Mouse (Mus musculus) midbrain, embryonic 10.5 days (tissue): Measurements from ENCODE around the gene Lhfpl3. TPM values are rescaled to one million over a fixed set of nuclear protein-coding genes. Genes with fewer than 3 reads are reported as not detected.
"Not testable (repeated sequence)": the region's sequence is repeated elsewhere in the genome, so short reads cannot be mapped to it uniquely, and the experiment has no call there.

ENCODE experiments used
- DNase-seq: peaks from one replicate; pipeline ENCODE4 v3.0.0-alpha.2; 2017; ENCODE audit warnings: low spot score
- H3K27ac ChIP-seq: fragments of 300-500 bp; sonication (generic); replicated peaks from 2 replicates; pipeline ENCODE4 v1.5.1; 2016; ENCODE audit warnings: mild to moderate bottlenecking
- H3K27me3 ChIP-seq: fragments of 300-500 bp; sonication (generic); 2 replicates; pipeline ENCODE4 v1.6.1; 2016; ENCODE audit warnings: low read depth, mild to moderate bottlenecking; ENCODE audit not compliant: poor library complexity, severe bottlenecking
- H3K36me3 ChIP-seq: fragments of 300-500 bp; sonication (generic); 2 replicates; pipeline ENCODE4 v1.6.1; 2016; ENCODE audit warnings: mild to moderate bottlenecking, moderate library complexity
- H3K4me1 ChIP-seq: fragments of 300-500 bp; sonication (generic); 2 replicates; pipeline ENCODE4 v1.6.1; 2016
- H3K4me3 ChIP-seq: fragments of 300-500 bp; sonication (generic); 2 replicates; pipeline ENCODE4 v1.5.1; 2016; ENCODE audit warnings: mild to moderate bottlenecking, moderate library complexity
- H3K9me3 ChIP-seq: fragments of 300-500 bp; sonication (generic); replicated peaks from 2 replicates; pipeline ENCODE4 v1.6.1; 2016; ENCODE audit warnings: mild to moderate bottlenecking
- WGBS: fragments of 180-500 bp; shearing (Covaris S2); methylation state at CpG from one replicate; pipeline ENCODE4 v1.1.7; 2016; 5-methylcytosine and 5-hydroxymethylcytosine counted together
- polyA plus RNA-seq: library from polyadenylated mRNA; unstranded; fragments of >200 nt; fragmentation: Nextera tagmentation; extraction: Ambion mirVana; gene quantifications from 2 replicates; pipeline ENCODE4 v1.2.1, GENCODE M21; 2016

Gene Lhfpl3
- 0.30 and 0.37 TPM in 2 replicates for polyA plus RNA-seq

DNA sequence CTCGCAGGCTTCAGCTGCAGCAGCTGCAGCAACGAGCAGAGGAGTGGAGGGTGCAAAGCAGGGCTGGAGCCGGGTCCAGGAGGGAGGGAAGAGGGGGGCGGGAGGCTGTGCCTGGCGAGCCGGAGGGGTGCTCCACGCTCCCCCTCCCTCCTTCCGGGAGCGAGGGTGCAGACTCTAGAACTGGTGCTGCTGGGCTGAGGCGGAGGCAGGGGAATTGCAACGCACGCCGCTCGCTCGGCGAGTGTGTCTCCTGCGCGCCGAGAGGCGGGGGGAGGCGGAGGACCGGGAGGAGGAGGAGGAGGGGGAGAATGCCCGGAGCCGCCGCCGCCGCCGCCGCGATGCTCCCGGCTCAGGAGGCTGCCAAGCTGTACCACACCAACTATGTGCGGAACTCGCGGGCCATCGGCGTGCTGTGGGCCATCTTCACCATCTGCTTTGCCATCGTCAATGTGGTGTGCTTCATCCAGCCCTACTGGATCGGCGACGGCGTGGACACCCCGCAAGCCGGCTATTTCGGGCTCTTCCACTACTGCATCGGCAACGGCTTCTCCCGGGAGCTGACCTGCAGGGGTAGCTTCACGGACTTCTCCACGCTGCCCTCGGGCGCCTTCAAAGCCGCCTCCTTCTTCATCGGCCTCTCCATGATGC is at the start of gene Lhfpl3:
Gene Lhfpl3, plus strand, starts transcription at position 175 of the 648 bp plus-strand sequence.
- peak within 1 kb of the TSS; percentile 76 for H3K4me3 ChIP-seq
- H3K36me3 ChIP-seq: no peaks in the 10 kb centered on the region
- H3K27ac ChIP-seq: peak within 1 kb of the TSS; percentile 79
- H3K4me1 ChIP-seq: peaks cover 17% of the 10 kb centered on the region
- peaks cover 48% of the 10 kb centered on the region for H3K27me3 ChIP-seq
- DNase-seq: peak; percentile 75
- under 1% methylated on average over 37 of the region's 53 CpGs for WGBS
- H3K9me3 ChIP-seq: no peaks in the 10 kb centered on the region

DNA sequence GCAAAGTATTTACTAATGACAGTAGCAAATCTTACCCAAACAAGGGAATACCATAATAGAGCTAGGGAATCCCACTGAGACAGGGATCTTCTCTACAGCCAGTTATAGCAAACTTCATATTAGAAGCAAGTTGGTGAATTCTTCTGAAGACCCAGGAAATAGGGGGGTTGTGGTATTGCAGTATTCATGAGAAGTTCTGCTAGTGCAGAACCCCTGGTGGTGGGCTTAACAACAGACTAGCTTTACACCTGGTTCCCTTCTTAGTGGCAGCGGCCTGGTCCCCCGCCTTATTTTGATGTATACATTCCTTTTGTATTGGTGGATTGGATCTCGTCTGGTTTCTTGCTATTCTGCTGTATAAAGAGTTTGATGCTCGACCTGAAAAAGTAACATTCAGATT is 39.6 kb upstream of the Lhfpl3 start:
- peaks cover 10% of the 10 kb centered on the region for H3K9me3 ChIP-seq
- not testable (repeated sequence) for DNase-seq, H3K27me3 ChIP-seq, H3K27ac ChIP-seq, H3K36me3 ChIP-seq, H3K4me3 ChIP-seq, H3K4me1 ChIP-seq
- WGBS: 83% methylated on average over 4 of the region's 4 CpGs

DNA sequence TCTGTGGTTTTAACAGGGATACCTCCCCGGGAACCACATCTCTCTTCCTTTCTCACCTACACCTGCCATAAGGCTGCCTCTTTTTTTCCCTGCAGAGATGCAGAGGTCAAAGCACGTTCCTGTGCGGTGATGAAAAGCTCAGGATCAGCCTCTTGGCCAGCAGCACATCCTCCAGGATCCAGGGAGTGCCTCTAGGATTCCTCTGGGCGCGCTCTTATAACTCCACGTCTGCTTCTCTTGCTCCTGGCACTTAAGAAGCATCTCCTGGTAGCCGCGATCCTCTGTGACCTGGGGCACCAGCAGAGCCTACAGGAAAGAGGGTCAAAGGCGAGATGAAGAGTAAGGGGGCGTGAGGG is 352 bp upstream of the Lhfpl3 start:
- H3K27ac ChIP-seq: peak overlapping the region; percentile 79
- H3K4me1 ChIP-seq: peaks cover 17% of the 10 kb centered on the region
- H3K4me3 ChIP-seq: peak overlapping the region; percentile 76
- DNase-seq: no peak
- H3K27me3 ChIP-seq: peaks cover 48% of the 10 kb centered on the region
- no peaks in the 10 kb centered on the region for H3K36me3 ChIP-seq
- no peaks in the 10 kb centered on the region for H3K9me3 ChIP-seq
- WGBS: 2% methylated on average over 10 of the region's 10 CpGs

DNA sequence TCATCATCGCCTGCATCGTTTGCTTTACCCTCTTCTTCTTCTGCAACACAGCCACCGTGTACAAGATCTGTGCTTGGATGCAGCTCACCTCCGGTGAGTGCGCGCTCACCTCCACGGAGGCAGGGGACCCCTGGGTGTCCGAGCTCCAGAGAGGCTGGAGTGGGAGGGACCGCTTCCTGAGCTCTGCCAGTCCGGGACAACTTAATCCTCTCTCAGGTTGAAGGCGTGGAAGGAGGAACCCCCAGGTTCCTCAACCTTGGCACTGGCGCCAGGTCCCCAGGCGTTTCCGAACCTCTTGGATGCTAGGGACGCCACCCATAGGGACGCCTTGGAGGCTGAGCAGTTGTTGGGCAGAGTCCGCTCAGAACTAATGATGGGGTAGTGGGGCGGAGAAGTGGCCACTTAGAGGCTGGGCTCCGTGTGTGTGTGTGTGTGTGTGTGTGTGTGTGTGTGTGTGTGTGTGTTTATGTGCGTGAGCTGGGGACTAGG is 718 bp downstream of the Lhfpl3 start:
- Histone ChIP-seq H3K4me3 (peak overlapping the region; percentile 76), H3K27ac (peak overlapping the region; percentile 79), H3K27me3 (peaks cover 48% of the 10 kb centered on the region), H3K4me1 (peaks cover 17% of the 10 kb centered on the region), H3K9me3 (no peaks in the 10 kb centered on the region), H3K36me3 (no peaks in the 10 kb centered on the region)
- WGBS: under 1% methylated on average over 20 of the region's 20 CpGs
- DNase-seq: peak; percentile 40

DNA sequence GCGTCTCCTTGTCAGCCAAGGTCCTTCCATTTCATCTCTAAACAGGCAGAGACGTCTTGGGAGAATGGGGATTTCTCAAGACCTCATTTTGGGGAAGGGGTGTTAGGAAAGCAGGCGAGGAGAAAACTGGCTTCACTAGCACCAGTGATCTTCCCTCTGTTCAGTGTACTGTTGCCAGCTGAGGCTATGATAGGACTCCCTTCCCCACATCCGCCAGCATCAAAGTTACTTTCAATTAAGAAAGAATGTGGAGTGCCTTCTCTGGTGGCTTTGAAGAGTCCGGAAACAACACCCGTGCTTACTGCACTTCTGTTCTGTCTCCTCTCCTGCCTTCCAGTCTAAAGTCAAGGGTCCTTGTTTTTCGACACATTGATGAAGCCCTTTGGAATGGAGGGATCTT is 1.4 kb downstream of the Lhfpl3 start:
- no peak overlapping the region for H3K27ac ChIP-seq
- 7% methylated on average over 7 of the region's 7 CpGs for WGBS
- H3K9me3 ChIP-seq: no peaks in the 10 kb centered on the region
- peaks cover 17% of the 10 kb centered on the region for H3K4me1 ChIP-seq
- H3K36me3 ChIP-seq: no peaks in the 10 kb centered on the region
- H3K27me3 ChIP-seq: peaks cover 48% of the 10 kb centered on the region
- DNase-seq: no peak
- peak overlapping the region; percentile 76 for H3K4me3 ChIP-seq

DNA sequence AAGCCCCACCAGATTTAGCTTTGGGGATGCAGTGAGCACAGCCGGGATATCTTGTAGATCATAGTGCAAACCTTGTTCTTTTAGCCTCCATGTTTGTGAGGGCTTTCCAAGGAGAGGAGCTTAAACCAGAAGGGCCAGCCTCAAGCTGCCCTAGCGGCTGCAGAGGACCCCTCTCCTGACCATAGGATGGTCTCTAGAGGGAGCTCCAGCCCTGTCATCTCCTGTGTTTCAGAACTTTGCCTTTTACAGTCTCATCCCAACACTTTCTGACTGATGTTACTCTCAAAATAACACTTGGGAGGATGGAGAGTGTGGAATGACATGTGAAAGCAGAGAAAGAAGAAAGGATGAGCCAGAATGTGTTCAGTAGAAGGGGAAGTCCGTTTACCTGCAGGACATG is 11.4 kb downstream of the Lhfpl3 start:
- Histone ChIP-seq H3K9me3 (no peaks in the 10 kb centered on the region), H3K4me3 (no peak overlapping the region), H3K27me3 (no peaks in the 10 kb centered on the region), H3K4me1 (no peaks in the 10 kb centered on the region), H3K27ac (no peak overlapping the region), H3K36me3 (no peaks in the 10 kb centered on the region)
- no peak for DNase-seq
- WGBS: 45% methylated on average over 3 of the region's 3 CpGs

DNA sequence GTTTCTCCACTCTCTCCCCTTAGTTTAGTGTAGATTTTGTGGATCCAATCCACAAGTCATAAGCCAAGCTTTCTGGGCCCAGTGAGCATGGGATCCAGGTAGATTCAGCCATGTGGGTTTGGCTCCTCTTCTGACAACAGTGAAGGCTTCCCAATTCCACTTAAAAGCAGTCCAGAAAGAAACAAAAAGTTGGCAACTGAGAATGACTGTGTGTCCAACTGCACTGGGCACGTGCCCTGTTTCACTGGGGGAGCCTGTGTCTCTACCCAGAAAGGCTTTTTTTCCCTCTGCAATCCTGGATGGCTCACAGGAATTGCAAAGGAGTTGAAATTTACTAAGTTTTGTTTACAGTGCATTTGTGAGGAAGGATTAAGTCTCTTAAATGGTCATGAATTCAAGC is 24.9 kb downstream of the Lhfpl3 start:
- no peak for DNase-seq
- H3K36me3 ChIP-seq: no peaks in the 10 kb centered on the region
- no peaks in the 10 kb centered on the region for H3K4me1 ChIP-seq
- H3K27ac ChIP-seq: no peak overlapping the region
- no peaks in the 10 kb centered on the region for H3K9me3 ChIP-seq
- H3K27me3 ChIP-seq: no peaks in the 10 kb centered on the region
- H3K4me3 ChIP-seq: no peak overlapping the region
- WGBS: 58% methylated on average over 1 of the region's 1 CpGs

DNA sequence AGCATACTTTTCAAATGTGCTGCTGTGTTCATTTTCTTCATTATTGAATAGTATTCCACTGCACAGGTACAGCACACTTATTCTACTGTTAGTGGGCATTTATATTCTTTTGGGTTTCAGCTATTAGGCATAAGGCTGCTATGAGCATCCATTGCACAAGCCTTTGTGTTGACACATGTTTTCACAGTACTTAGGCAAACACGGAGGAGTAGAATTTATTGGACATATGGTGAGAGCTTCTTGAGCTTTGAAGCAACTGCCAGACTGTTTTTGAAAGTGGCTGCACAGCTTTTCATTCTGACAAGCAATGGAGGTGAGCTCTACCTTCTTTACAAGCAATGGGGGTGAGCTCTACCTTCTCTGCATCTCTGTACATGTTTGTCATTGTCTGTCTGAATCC is 49.5 kb downstream of the Lhfpl3 start:
- DNase-seq: no peak
- Histone ChIP-seq H3K9me3 (no peaks in the 10 kb centered on the region), H3K27ac (no peak overlapping the region), H3K36me3 (no peaks in the 10 kb centered on the region), H3K4me1 (no peaks in the 10 kb centered on the region), H3K4me3 (no peak overlapping the region), H3K27me3 (no peaks in the 10 kb centered on the region)
- 75% methylated on average over 1 of the region's 1 CpGs for WGBS

DNA sequence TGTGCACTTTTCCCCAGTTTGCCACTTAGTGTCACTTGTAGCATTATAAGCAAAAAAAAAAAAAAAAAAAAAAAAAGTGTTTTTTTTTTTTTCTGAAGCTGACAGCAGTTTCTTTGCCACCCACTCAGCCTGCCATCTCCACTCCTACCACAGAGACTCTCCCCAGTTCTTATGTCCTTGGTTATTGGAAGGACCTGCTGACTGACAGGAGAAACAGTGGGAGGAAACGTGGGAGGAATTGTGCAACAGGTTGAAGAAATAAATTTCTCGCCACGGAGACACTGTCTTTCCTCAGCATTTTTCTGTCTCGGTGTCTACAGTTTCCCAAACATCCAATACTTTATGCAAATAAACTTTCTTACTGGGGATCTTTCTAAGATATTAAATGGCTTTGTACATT is 67.6 kb downstream of the Lhfpl3 start:
- DNase-seq: no peak
- Histone ChIP-seq H3K9me3 (no peaks in the 10 kb centered on the region), H3K27ac (no peak overlapping the region), H3K4me3 (no peak overlapping the region), H3K36me3 (no peaks in the 10 kb centered on the region), H3K27me3 (no peaks in the 10 kb centered on the region), H3K4me1 (no peaks in the 10 kb centered on the region)
- 91% methylated on average over 4 of the region's 4 CpGs for WGBS

DNA sequence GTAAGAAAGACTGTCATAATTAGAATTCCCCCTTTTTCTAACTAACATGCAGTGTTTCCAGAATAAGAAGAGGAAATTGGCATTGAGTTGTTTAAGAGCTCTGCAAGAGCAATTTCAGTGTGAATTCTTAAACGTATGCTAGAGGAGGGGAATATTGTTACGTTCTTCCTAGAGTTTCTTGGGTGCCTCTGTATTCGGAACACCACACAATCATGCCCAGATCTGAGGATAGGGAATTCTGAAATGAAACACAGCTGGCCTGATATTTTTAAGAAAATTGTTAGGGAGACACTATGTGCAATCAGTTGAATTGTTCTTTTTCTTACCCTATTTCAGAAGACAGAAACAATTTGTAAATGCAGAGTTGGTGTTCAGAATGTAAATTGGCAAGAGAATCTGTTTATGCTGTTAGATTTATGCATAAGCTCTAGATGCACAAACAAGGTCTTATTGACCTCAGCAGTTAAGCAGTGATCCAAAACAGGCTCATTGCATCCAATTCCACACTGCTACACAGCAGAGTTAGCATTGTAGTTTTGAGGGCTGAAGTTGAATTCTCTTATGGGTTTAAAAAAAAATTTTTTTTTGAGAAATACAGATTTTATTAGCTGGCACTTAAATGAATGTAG is 84.1 kb downstream of the Lhfpl3 start:
- Histone ChIP-seq H3K9me3 (peaks cover 5% of the 10 kb centered on the region; the same call in 1 of the 2 replicates), H3K4me1 (no peaks in the 10 kb centered on the region), H3K36me3 (no peaks in the 10 kb centered on the region), H3K4me3 (no peak overlapping the region), H3K27ac (no peak overlapping the region), H3K27me3 (no peaks in the 10 kb centered on the region)
- 92% methylated on average over 3 of the region's 3 CpGs for WGBS
- DNase-seq: no peak

DNA sequence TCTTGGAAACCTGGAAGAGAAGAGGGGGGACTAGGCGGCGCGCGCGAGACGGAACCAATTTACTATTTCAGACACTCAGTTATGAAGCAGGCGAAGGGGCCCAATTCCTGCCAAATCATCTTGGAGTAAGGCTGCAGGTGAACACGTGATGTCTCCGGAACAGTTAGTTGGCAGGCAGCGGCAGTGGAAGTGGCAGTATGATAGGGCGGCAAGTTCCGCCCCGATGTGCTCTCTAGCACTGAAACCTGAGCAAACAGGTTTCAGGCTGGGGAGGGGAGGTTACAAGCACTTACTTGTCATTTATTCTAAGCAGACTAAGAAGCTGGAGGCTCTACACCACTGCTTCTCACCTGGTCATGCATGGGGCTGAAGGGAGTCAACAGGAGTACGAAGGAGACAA is 105.7 kb downstream of the Lhfpl3 start:
- Histone ChIP-seq H3K36me3 (no peaks in the 10 kb centered on the region), H3K4me3 (no peak overlapping the region), H3K27me3 (no peaks in the 10 kb centered on the region), H3K9me3 (no peaks in the 10 kb centered on the region), H3K27ac (no peak overlapping the region), H3K4me1 (no peaks in the 10 kb centered on the region)
- 71% methylated on average over 14 of the region's 14 CpGs for whole genome bisulfite sequencing
- DNase-seq: no peak

DNA sequence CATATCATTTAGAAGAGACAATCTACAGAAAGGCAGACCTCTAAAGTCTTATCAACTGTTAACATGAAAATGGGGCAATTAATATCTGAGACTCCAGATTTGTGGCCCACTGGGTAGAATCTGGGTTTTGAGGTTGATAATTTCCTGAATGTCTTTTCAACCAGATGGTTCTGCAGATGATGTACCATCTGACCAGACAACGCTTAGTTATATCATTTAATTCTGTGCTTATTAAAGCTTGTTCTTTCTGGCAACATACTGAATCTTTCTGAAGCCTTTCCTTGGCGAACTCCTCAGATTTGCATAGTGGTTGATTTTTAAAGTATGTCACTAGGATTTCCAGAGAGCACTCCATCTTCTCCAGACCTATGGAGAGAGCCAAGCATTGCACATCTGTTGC is 107.6 kb downstream of the Lhfpl3 start:
- Histone ChIP-seq H3K36me3 (no peaks in the 10 kb centered on the region), H3K27me3 (no peaks in the 10 kb centered on the region), H3K27ac (no peak overlapping the region), H3K4me1 (no peaks in the 10 kb centered on the region), H3K4me3 (no peak overlapping the region), H3K9me3 (no peaks in the 10 kb centered on the region)
- WGBS: 92% methylated on average over 2 of the region's 2 CpGs
- no peak for DNase-seq

DNA sequence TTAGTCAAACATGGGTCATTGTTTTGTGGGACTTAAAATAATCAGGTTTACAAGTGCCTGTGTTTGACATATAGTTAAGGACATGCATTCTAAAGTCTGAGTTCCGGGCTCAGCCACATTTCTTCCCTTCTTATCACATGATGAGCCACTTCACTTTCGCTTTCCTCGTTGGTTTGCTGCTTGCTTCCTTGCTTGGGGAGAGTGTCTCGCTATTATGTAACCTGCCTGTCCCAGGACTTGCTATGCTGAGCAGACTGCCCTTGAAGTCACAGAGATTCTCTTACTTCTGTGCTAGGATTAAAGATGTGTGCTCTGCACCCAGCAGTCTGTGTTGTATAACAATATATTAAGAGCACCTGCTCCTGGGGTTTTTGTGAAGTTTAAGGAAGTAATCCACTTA is 110.6 kb downstream of the Lhfpl3 start:
- Histone ChIP-seq H3K27me3 (no peaks in the 10 kb centered on the region), H3K4me3 (no peak overlapping the region), H3K36me3 (no peaks in the 10 kb centered on the region), H3K9me3 (no peaks in the 10 kb centered on the region), H3K4me1 (no peaks in the 10 kb centered on the region), H3K27ac (no peak overlapping the region)
- no peak for DNase-seq
- 84% methylated on average over 4 of the region's 4 CpGs for WGBS
